Mouse (Mus musculus): ENCODE results near the gene Polr3a.
"Not testable (repeated sequence)": the region's sequence is repeated elsewhere in the genome, so short reads cannot be mapped to it uniquely, and the experiment has no call there.

Gene Polr3a

DNA sequence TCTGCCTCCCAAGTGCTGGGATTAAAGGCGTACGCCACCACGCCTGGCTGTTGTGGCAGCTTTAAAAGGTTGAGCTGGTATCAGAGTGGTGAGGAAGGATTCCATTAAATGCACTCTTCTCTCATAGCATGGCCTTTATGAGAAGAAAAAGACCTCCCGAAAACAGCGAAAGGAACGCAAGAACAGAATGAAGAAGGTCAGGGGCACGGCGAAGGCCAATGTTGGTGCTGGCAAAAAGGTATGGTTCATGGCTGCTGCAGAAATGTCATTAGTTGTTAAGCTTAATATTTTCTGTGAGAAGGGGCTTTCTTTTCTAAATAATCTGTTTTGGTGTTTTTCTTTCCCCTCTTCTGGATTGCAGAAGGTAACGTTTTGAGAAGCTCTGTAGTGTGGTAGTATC lies 6.4 kb upstream of the Polr3a start:
- DNase-seq (ENCODE audit: low spot score): no peak

- DNase-seq (ENCODE audit: low spot score): peak; percentile 25
These were observed 4.6 kb upstream of the Polr3a start for GRCm38 (mm10) chr14:24491266-24491981.

DNA sequence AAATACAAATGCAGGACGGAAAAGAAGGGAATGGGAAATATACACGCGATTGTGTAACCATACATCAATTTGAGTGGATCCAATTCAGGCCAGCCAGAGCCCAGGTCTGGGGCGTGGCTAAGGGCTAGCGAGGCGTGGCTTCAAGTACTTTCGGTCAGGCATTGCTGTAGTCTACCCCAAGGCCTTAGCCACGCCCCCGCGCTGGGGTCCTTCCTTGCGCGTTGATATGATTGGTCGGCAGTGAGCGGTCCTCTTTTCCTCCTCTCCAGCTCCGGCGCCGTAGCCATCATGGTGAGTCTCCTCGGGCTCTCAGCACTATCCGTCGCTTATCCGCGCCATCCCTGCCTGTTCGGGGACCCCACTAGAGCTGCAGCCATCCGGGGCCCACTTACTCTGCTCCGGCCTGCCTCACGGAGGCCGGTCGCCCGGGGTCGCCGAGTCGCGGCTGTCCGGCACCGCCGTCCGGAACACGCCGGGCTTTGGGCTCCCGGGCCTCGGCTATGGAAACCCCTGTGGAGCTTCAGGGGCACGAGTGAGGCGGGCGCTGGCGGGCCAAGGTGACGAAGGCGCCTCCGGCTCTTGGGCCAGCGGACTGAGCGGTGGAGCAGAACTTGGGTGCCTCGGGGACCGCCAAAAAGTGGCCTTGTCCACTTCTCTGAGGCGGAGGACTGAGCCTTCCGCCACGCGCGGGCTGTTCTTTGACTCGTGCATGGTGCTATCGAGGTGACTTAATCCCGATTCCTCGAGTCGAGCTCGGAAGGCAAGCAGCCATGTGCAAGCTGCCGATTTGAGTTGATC lies 3.8 kb upstream of the Polr3a start:
- peak; percentile 95 for DNase-seq (ENCODE audit: low spot score)

- not testable (repeated sequence) for DNase-seq (ENCODE audit: low spot score)
These were observed 2.9 kb upstream of the Polr3a start for GRCm38 (mm10) chr14:24489772-24490171.

DNA sequence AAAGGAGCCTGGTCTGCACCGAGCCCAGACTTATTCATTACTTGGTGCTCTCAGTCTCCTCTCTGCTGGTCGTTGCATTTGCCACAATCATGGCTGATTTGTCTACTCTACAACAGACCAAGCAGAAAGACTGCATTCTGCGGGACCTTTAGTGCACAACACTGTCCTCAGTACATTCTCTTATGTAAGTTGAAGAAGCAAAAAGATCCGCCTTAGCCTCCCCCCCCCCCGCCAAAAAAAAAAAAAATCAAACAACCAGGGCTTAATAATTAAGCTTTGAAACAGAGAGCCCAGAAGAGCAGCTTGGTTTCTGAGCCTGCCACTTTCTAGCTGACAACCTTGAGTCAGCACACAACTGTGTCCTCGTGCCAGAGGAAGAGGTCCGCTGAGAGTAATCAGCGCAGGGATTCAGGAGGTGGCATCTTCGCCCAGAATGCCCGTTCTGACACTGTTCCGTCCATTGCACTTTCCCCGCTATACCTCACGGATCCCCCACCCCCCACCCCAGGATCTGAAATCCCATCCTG lies 554 bp downstream of the Polr3a start:
- no peak for DNase-seq (ENCODE audit: low spot score)

DNA sequence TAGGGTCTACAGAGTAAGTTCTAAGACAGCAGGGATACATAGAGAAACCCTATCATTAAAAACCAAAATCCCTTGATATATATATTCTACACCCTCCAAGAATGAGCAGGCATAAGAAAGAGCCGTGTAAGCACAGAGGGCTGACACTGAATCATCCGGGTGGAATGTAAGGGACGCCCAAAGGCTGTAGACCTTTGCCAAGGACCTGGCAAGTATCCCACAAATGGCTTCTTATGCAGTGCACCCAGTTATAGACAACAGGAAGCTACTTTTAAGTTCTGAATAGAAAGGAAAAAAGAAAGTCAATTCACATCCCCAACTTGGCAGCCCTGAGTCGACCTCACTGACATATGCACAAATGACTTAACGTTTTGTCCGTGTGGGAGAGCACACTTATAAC lies 18.1 kb downstream of the Polr3a start:
- DNase-seq (ENCODE audit: low spot score): no peak

GRCm38 (mm10) chr14:24458191-24458590 lies 28.7 kb downstream of the Polr3a start:
- DNase-seq (ENCODE audit: low spot score): no peak

DNA sequence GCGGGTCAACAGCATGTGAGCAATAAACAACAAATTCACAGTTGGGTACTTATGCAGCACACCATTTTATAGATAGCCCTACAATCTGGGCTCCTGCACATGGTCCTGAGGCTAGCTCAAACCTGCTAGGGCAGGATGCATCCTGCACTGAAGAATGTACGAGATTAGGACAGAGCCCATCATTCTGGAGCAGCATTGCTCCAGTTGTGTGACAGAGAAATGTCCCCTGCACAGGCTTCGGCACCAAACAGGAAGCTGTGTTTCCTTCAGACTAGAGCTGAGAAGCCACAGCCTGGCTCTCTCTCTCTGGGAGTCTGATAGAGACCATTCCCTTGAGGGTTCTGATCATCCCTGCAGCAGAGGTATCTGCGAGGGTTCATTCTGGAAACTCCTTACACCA lies 43.3 kb downstream of the Polr3a start:
- not testable (repeated sequence) for DNase-seq (ENCODE audit: low spot score)
